Mouse (Mus musculus): Measurements from ENCODE around the gene Tbc1d22b. TPM values are rescaled to one million over a fixed set of nuclear protein-coding genes. Genes with fewer than 3 reads are reported as not detected.
A peak's percentile ranks its signal among the peaks of the same experiment; 100 is the strongest.
"Not testable (repeated sequence)": the region's sequence is repeated elsewhere in the genome, so short reads cannot be mapped to it uniquely, and the experiment has no call there.

The Tbc1d22b gene
- 17.2 and 21.8 TPM in 2 replicates for polyA plus RNA-seq (2012; rRNA removed)

DNA sequence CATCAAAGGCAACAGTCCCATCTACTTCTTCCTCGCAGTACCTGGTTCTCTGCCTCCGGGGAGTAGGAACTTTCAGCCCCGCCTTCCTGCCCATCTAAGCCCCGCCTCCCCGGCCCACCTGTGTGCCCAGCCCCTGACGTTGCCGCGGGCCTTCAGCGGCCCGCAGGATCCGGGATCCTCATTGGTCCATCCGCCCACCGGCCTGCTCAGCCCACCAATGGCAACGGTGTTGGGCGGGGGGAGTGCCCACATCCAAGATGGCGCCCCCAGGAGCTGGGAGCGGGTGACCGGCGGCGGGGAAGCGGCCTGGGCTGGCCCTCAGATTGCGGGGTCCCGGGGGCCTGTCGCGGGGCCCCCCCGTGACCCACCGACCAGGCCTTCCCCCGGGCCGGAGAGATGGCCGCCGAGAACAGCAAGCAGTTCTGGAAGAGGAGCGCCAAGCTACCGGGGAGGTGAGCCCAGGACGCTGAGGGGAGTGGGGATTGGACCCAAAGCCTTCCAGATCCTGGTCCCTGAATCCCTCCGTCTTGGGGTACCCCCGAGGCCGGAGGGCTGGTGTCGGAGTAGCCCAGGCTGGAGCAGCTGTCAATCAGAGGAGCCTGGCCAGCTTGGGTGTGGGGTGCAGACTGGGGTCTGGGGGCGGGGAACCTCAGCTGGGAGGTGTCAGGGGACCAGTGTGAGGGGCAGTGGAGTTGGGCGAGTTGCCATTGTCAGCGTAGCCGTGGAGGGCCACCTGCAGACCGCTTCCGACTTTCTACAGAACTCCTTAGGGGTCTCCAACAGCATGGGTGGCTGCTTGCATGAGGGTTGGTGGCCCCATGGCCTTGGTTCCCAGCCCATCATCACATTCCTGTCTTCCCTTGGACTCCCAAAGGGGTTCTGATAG lies at the start of gene Tbc1d22b, which contains the start of gene Gm17657:
TSS of gene Tbc1d22b (plus strand) at position 243 of the 886 bp plus-strand sequence.
TSS of gene Gm17657 (minus strand) at position 96 of the 886 bp plus-strand sequence.
- DNase-seq (ENCODE audit: low read depth, low spot score): peak; percentile 83
- under 1% methylated on average over 44 of the region's 44 CpGs for WGBS

DNA sequence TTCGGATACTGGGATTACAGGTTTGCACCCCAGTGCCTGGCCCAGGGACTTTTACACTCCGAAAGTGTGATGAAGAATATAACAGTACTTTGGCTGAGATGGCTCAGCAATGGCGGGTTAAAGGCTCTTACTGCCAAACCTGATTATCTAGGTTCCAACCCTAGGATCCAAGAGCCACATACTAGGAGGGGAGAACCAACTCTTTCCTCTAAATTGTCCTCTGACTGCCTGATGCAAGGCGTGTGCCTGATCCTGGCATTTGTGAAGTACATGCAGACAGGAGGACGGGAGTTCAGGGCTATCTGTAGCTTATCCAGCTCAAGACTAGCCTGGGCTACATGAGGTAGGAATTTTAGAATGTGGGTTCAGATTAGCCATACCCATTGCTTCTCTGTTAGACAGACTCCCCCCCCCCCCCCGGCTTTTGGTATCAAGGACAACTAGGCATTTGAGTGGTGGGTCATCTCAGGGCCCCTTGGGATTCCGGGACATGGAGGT lies 49.3 kb upstream of the Tbc1d22b start:
- WGBS: 84% methylated on average over 7 of the region's 7 CpGs
- no peak for DNase-seq (ENCODE audit: low read depth, low spot score)

DNA sequence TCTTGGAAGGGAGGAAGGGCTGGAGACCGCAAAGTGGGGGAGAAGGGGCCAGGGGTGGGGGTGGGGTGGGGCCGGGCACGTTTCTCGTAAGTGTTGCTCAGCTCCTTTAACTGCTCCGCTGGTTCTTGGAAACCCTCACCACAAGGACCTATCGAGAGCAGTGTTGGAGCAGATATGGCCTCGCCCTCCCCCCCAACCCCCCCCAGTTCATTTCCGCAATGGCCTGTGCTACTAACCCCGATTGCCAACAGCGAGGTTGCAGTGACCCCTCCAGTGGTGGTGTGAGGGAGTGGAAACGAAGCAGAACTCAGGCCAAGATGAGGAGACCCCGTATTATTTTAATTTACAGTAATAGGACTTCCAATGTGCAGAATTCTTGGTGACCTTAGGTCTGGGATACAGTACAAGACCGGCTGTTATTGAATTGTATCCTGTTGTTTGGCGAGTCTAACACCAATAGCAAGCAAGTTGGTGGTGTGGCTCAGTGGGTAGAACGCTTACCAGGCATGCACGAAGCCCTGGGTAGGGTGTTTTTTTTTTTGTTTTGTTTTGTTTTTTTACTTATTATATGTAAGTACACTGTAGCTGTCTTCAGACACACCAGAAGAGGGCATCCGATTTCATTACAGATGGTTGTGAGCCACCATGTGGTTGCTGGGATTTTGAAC lies 48.6 kb upstream of the Tbc1d22b start:
- no peak for DNase-seq (ENCODE audit: low read depth, low spot score)
- 69% methylated on average over 17 of the region's 17 CpGs for WGBS

- DNase-seq (ENCODE audit: low read depth, low spot score): no peak
- WGBS: 80% methylated on average over 7 of the region's 7 CpGs
Measured at GRCm38 (mm10) chr17:29502005-29502668, 47.4 kb upstream of the Tbc1d22b start.

DNA sequence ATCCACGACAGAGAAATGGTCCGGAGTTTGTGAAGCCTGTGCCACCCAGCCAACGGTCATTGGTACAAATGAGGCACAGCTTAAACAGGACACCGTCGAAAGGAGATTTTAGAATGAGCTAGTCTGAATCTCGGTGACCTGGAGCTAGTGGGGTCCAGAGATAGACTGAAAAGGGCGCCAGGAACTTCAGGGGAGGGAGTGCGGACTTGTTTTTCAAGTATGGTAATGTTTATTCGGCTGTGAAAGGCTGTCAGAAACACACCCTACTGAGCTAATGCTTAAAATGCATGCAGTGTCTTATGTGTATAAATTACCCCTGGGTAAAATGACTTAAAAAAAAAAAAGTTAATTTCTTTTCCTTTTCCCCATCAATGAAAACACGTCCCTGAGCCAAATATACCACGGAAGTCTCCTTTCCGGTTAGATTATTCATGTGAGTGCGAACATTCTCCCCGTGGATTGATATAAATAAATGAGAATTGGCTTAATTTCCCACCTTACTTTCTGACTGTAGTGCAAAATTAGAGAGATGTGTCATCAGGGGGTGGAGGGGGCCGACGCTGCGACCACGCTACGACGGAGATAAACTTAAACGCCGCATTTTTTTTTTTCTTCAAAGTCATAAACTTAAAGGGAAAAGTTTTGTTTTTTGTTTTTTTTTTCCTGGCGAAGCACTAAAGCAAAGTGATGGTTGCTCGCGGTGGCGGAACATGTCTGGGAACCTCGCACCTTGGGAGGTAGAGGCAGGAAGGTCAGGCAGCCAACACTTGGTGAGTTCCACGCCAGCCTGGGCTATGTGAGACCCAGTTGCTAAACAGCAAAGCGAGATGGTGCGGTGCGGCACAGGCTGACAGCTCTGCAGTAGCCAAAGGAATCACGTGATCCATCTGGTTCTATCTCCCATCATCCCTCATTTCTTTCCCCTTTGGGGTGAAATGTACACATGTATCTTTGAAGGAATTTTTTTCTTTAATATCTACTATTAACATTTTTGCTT lies 46.6 kb upstream of the Tbc1d22b start:
- DNase-seq (ENCODE audit: low read depth, low spot score): no peak
- WGBS: 15% methylated on average over 32 of the region's 32 CpGs

DNA sequence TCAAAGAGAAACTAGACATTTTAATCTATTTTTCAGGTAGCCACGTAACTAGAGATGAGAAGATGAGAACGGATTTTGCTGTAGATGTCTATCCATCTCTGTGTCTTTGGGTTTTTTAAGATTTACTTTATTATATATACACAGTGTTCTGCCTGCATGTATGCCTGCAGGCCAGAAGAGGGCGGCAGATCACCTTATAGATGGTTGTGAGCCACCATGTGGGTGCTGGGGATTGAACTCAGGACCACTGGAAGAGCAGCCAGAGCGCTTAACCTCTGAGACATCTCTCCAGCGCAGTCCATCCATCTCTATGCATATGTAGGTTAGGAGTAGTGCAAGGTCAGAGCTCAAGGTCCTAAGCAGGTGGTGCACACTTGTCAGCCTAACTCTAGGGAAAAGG lies 45.9 kb upstream of the Tbc1d22b start:
- 82% methylated on average over 5 of the region's 5 CpGs for WGBS
- DNase-seq (ENCODE audit: low read depth, low spot score): no peak

- WGBS: 72% methylated on average over 12 of the region's 12 CpGs
- no peak for DNase-seq (ENCODE audit: low read depth, low spot score)
Measured at GRCm38 (mm10) chr17:29508927-29509608, 40.5 kb upstream of the Tbc1d22b start.

DNA sequence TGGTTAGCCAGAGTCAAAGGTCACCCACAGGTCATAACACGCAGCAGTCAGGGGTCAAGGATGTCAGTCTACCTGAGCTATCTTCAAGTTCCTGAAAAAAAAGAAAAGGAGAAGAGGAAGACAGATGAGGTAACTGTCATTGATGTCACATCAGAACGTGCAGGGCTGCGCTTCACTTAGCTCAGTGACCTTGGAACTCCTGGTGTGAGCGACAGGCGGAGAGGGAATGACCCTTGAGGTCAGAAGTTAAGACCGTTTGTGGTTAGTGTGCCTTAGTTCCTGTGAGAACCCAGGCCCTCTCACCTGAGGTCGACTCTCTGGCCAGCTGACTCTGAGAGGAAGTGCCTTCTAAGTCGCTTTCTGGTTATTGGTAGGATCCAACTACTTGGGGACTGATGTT lies 38.9 kb upstream of the Tbc1d22b start:
- 53% methylated on average over 8 of the region's 8 CpGs for WGBS
- DNase-seq (ENCODE audit: low read depth, low spot score): no peak

GRCm38 (mm10) chr17:29513044-29513730 lies 36.4 kb upstream of the Tbc1d22b start:
- 45% methylated on average over 13 of the region's 13 CpGs for WGBS
- no peak for DNase-seq (ENCODE audit: low read depth, low spot score)

DNA sequence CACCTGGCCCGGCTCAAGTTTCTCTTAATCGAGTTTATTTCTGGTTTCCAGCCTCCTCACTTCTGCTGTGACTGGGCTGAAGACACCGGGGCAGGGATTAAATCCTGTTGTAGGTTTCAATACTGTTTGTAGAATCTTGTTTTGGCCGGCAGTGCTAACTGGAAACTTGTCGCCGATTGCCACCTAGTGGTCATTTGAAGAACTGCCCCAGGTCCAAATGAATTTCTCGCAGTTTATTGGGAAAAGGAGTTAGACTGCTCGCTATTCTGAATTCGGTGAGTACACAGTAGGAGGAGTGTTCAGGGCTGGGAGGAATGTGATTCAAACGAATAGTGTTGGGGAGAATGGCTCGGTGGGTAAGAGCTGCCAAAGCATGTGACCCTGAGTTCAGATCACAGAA lies 35.1 kb upstream of the Tbc1d22b start:
- WGBS: 2% methylated on average over 11 of the region's 11 CpGs
- DNase-seq (ENCODE audit: low read depth, low spot score): peak; percentile 55

GRCm38 (mm10) chr17:29518665-29519064 lies 30.9 kb upstream of the Tbc1d22b start:
- WGBS: 86% methylated on average over 5 of the region's 5 CpGs
- not testable (repeated sequence) for DNase-seq (ENCODE audit: low read depth, low spot score)

- WGBS: 60% methylated on average over 8 of the region's 8 CpGs
- DNase-seq (ENCODE audit: low read depth, low spot score): no peak
Measured at GRCm38 (mm10) chr17:29519731-29520130, 29.9 kb upstream of the Tbc1d22b start.

DNA sequence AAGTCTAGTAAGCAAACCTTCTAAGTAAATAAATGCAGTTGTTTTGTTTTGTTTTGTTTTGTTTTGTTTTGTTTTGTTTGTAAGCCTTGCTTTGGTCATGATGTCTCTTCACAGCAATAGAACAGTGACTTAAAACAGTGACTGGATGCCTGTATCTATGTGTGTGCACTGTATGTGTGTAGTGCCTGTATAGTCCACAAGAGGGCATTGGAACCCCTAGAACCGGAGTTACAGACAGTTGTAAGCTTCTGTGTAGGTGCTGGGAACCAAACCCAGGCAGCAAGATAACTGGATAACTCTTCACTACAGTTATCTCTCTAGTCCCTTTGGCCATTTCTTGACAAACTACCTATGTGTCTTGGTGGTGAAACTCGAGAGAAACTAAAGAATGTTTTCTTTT lies 24.0 kb upstream of the Tbc1d22b start:
- WGBS: 89% methylated on average over 2 of the region's 2 CpGs
- DNase-seq (ENCODE audit: low read depth, low spot score): no peak

- 60% methylated on average over 8 of the region's 8 CpGs for WGBS
- no peak for DNase-seq (ENCODE audit: low read depth, low spot score)
Measured at GRCm38 (mm10) chr17:29528568-29529187, 20.9 kb upstream of the Tbc1d22b start.

- WGBS: 65% methylated on average over 6 of the region's 6 CpGs
- DNase-seq (ENCODE audit: low read depth, low spot score): no peak
Measured at GRCm38 (mm10) chr17:29530508-29530907, 19.1 kb upstream of the Tbc1d22b start.

DNA sequence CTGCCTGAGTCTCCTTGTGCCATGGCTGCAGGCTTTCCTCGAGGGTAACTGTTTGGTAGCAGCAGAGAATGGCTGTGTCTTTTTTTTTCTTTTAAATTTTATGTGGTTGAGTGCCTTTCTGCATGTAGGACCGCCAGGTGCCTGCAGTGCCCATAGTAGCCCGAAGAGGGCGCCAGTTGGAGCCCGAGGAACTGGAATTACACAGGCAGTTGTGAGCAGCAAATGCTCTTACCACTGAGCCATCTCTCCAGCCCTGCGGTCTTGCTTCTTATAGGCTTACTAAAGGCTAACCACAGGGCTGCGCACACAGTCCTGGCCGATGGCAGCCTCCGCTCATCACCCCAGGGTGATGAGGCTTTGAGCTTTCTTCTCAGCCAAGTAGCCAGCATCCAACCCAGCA lies 18.3 kb upstream of the Tbc1d22b start:
- 72% methylated on average over 9 of the region's 9 CpGs for WGBS
- DNase-seq (ENCODE audit: low read depth, low spot score): no peak

GRCm38 (mm10) chr17:29531757-29532384 lies 17.7 kb upstream of the Tbc1d22b start:
- DNase-seq (ENCODE audit: low read depth, low spot score): no peak

More at GRCm38 (mm10) chr17:29531757-29532384, 17.7 kb upstream of the Tbc1d22b start:
- WGBS: 61% methylated on average over 10 of the region's 10 CpGs
